Mouse (Mus musculus): ENCODE results near the gene Prss22.

Gene Prss22

GRCm38 (mm10) chr17:23997901-23998300, at the start of gene Prss22:
Gene Prss22 (minus strand): TSS chr17:23998100.
- DNase-seq (ENCODE audit: low read depth in 2 of 2, low spot score in 2 of 2), result no peak

- DNase-seq (ENCODE audit: low read depth in 2 of 2, low spot score in 2 of 2), result no peak
Measured at GRCm38 (mm10) chr17:24046026-24046425, 48.1 kb upstream of the Prss22 start.

GRCm38 (mm10) chr17:24045608-24046007, 47.7 kb upstream of the Prss22 start:
- DNase-seq (ENCODE audit: low read depth in 2 of 2, low spot score in 2 of 2), result no peak

- no peak for DNase-seq (ENCODE audit: low read depth in 2 of 2, low spot score in 2 of 2)
Measured at GRCm38 (mm10) chr17:24044482-24044881, 46.6 kb upstream of the Prss22 start.

GRCm38 (mm10) chr17:24037844-24038243, 39.9 kb upstream of the Prss22 start, which contains the start of gene Prss27:
Gene Prss27 (plus strand): TSS chr17:24038144.
- DNase-seq (ENCODE audit: low read depth in 2 of 2, low spot score in 2 of 2), result no peak

- no peak for DNase-seq (ENCODE audit: low read depth in 2 of 2, low spot score in 2 of 2)
Measured at GRCm38 (mm10) chr17:24037360-24037759, 39.5 kb upstream of the Prss22 start.

GRCm38 (mm10) chr17:24036954-24037353, 39.1 kb upstream of the Prss22 start:
- no peak for DNase-seq (ENCODE audit: low read depth in 2 of 2, low spot score in 2 of 2)

- no peak for DNase-seq (ENCODE audit: low read depth in 2 of 2, low spot score in 2 of 2)
Measured at GRCm38 (mm10) chr17:24035087-24035486, 37.2 kb upstream of the Prss22 start.

GRCm38 (mm10) chr17:24030551-24030950, 32.7 kb upstream of the Prss22 start:
- no peak for DNase-seq (ENCODE audit: low read depth in 2 of 2, low spot score in 2 of 2)

- DNase-seq (ENCODE audit: low read depth in 2 of 2, low spot score in 2 of 2), result no peak
Measured at GRCm38 (mm10) chr17:24029477-24029876, 31.6 kb upstream of the Prss22 start.

GRCm38 (mm10) chr17:24021375-24022199, 23.7 kb upstream of the Prss22 start:
- DNase-seq (ENCODE audit: low read depth in 2 of 2, low spot score in 2 of 2), result no peak

- DNase-seq (ENCODE audit: low read depth in 2 of 2, low spot score in 2 of 2), result no peak
Measured at GRCm38 (mm10) chr17:24020696-24021095, 22.8 kb upstream of the Prss22 start.

GRCm38 (mm10) chr17:24015727-24016126, 17.8 kb upstream of the Prss22 start:
- DNase-seq (ENCODE audit: low read depth in 2 of 2, low spot score in 2 of 2), result no peak

GRCm38 (mm10) chr17:24014433-24014965, 16.6 kb upstream of the Prss22 start:
- no peak for DNase-seq (ENCODE audit: low read depth in 2 of 2, low spot score in 2 of 2)

- DNase-seq (ENCODE audit: low read depth in 2 of 2, low spot score in 2 of 2), result no peak
Measured at GRCm38 (mm10) chr17:24012921-24013320, 15.0 kb upstream of the Prss22 start.

GRCm38 (mm10) chr17:24009617-24010016, 11.7 kb upstream of the Prss22 start:
- no peak for DNase-seq (ENCODE audit: low read depth in 2 of 2, low spot score in 2 of 2)

GRCm38 (mm10) chr17:24008105-24008504, 10.2 kb upstream of the Prss22 start:
- DNase-seq (ENCODE audit: low read depth in 2 of 2, low spot score in 2 of 2), result no peak

- no peak for DNase-seq (ENCODE audit: low read depth in 2 of 2, low spot score in 2 of 2)
Measured at GRCm38 (mm10) chr17:24007391-24007790, 9.5 kb upstream of the Prss22 start.

- DNase-seq (ENCODE audit: low read depth in 2 of 2, low spot score in 2 of 2), result no peak
Measured at GRCm38 (mm10) chr17:24006930-24007329, 9.0 kb upstream of the Prss22 start.

GRCm38 (mm10) chr17:24005049-24005448, 7.1 kb upstream of the Prss22 start:
- DNase-seq (ENCODE audit: low read depth in 2 of 2, low spot score in 2 of 2), result no peak

- DNase-seq (ENCODE audit: low read depth in 2 of 2, low spot score in 2 of 2), result no peak
Measured at GRCm38 (mm10) chr17:24004071-24004665, 6.3 kb upstream of the Prss22 start.

- no peak for DNase-seq (ENCODE audit: low read depth in 2 of 2, low spot score in 2 of 2)
Measured at GRCm38 (mm10) chr17:24000404-24000803, 2.5 kb upstream of the Prss22 start.

Measured in CD8-positive naive resting alpha-beta T cell, adult 2 months (primary cell).